In the genomic region with DNA sequence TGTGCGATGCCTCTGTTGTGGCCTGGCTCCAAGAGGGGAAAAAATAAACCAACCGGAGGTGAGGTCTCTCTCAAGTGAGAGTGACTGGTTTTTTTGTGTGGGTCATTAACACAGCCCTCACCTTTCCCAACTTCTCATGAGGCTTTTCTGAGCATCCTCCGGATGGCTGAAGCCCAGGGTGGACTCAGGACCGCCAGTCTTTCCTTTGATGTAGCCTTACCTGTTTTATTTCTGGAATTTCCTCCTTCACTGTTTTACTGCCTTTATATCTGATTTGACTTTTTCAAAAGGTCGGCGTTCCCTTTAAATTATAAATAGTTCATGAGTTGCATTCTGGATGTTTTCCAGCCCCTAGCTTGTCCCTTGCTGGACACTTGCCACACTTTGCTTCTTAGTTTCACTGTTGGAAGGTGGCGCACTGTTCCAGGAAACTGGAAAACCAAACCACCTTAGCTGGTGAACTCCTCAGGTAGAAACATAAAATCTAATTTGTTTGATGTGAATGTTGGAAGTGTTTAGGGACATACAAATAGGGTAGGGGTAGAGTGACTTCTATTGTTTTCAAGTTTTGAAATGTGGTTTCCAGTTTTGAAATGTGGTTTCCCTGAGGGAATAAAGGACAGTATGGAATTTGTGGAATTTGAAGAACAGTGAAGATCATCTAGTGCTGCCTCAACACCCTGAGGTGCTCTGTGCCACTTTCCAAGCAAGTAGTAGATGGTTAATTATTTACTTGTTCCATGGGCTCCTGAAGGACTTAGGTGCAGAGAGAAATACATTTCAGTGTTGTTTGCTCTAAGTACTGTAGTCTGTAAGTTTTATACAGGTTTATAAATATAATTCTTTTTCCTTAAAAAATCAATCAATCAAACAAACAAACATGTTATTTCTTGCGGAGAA, we compare ENCODE assay signal across 10 mouse cellular contexts. TPM values are rescaled to one million over a fixed set of nuclear protein-coding genes. Genes with fewer than 3 reads are reported as not detected.
DNase-seq lines count a peak whose midpoint lies in the region; ATAC-seq lines count a peak whose summit lies in the region.
"Had no signal": no experiment of that assay in that cellular context is flagged by ENCODE, and none has a peak within 500 bp of the region (broad histone marks: within the 10 kb centered on the region; RNA-seq: fewer than 3 reads in every experiment).

No protein-coding gene starts in this region.

- DNase-seq in heart, embryonic 10.5 days (ENCODE audit: low spot score), result no peak
- DNase-seq in adrenal gland, postnatal 36 days, result peak; percentile 46 to 68
- peak; percentile 33 to 58 for DNase-seq in kidney, postnatal 4 days
- DNase-seq in spleen, postnatal 36 days (ENCODE audit: low spot score in 2 of 2), result no peak
- no peak for DNase-seq in left cerebral cortex, postnatal 36 days (ENCODE audit: low spot score in 2 of 2)
- no peak for DNase-seq in thymus, postnatal 10 days (ENCODE audit: low spot score in 2 of 2)

- WGBS in heart, embryonic 13.5 days, result 55% methylated on average over 8 of the region's 8 CpGs
- WGBS in heart, embryonic 10.5 days, result 80% methylated on average over 8 of the region's 8 CpGs
- 43% methylated on average over 8 of the region's 8 CpGs for WGBS in heart, embryonic 15.5 days

- H3K4me2 ChIP-seq in heart, embryonic 13.5 days, result no peak overlapping the region
- no peak overlapping the region for H3K4me2 ChIP-seq in heart, embryonic 15.5 days

- no peak overlapping the region for H3K9ac ChIP-seq in heart, embryonic 13.5 days
- no peak overlapping the region for H3K9ac ChIP-seq in heart, embryonic 15.5 days
- H3K9ac ChIP-seq: neural tube, embryonic 13.5 days had no signal

- intact Hi-C loops in left cerebral cortex, postnatal 36 days (cut with DNase I), result no loop called here

- no peaks in the 10 kb centered on the region for H3K36me3 ChIP-seq in heart, embryonic 13.5 days
- H3K36me3 ChIP-seq in heart, embryonic 10.5 days, result no peaks in the 10 kb centered on the region
- H3K36me3 ChIP-seq in heart, embryonic 15.5 days, result no peaks in the 10 kb centered on the region
- H3K36me3 ChIP-seq: neural tube, embryonic 13.5 days had no signal

- H3K27ac ChIP-seq in heart, embryonic 13.5 days (replicated peaks), result peak overlapping the region; percentile 45
- no peak overlapping the region for H3K27ac ChIP-seq in heart, embryonic 10.5 days
- H3K27ac ChIP-seq in heart, embryonic 15.5 days, result peak overlapping the region; percentile 32

- ATAC-seq in heart, embryonic 13.5 days (ENCODE audit: extremely low read depth, insufficient number of reproducible peaks, low FRiP score, low TSS enrichment), result no peak
- no peak for ATAC-seq in heart, embryonic 15.5 days (replicated peaks; ENCODE audit: insufficient number of reproducible peaks, insufficient read depth, low FRiP score, low read depth)

- no peak overlapping the region for H3K4me3 ChIP-seq in heart, embryonic 13.5 days
- no peak overlapping the region for H3K4me3 ChIP-seq in heart, embryonic 10.5 days
- no peak overlapping the region for H3K4me3 ChIP-seq in heart, embryonic 15.5 days
- H3K4me3 ChIP-seq: erythroblast, embryonic 14.5 days; neural tube, embryonic 13.5 days had no signal

- no peaks in the 10 kb centered on the region for H3K9me3 ChIP-seq in heart, embryonic 13.5 days
- no peaks in the 10 kb centered on the region for H3K9me3 ChIP-seq in heart, embryonic 10.5 days
- no peaks in the 10 kb centered on the region for H3K9me3 ChIP-seq in heart, embryonic 15.5 days (replicated peaks)
- H3K9me3 ChIP-seq: neural tube, embryonic 13.5 days had no signal

- peaks cover 24% of the 10 kb centered on the region for H3K4me1 ChIP-seq in heart, embryonic 13.5 days
- H3K4me1 ChIP-seq in heart, embryonic 10.5 days, result no peaks in the 10 kb centered on the region
- peaks cover 14% of the 10 kb centered on the region for H3K4me1 ChIP-seq in heart, embryonic 15.5 days (replicated peaks)

- H3K27me3 ChIP-seq in heart, embryonic 13.5 days (replicated peaks), result no peaks in the 10 kb centered on the region
- H3K27me3 ChIP-seq in heart, embryonic 10.5 days (ENCODE audit: insufficient read depth, poor library complexity, severe bottlenecking), result no peaks in the 10 kb centered on the region
- no peaks in the 10 kb centered on the region for H3K27me3 ChIP-seq in heart, embryonic 15.5 days
- H3K27me3 ChIP-seq: neural tube, embryonic 13.5 days had no signal

RNA-seq across cellular contexts. Expression of a gene that starts 19.7 kb away (rescaled TPM):
- polyA plus RNA-seq in heart, embryonic 13.5 days (2015; fragmentation: Nextera tagmentation; extraction: Ambion mirVana), result 0.71 and 1.1 TPM in 2 replicates
- polyA plus RNA-seq in heart, embryonic 10.5 days (2016; fragmentation: Nextera tagmentation; extraction: Ambion mirVana), result 0.06 and 0.39 TPM in 2 replicates
- total RNA-seq in adrenal gland, postnatal 36 days (2021), result 10 to 100 TPM; 16.2 to 19.6 TPM
- 1.5 and 3.4 TPM in 2 replicates for polyA plus RNA-seq in heart, embryonic 15.5 days (2015; fragmentation: Nextera tagmentation; extraction: Ambion mirVana)
- total RNA-seq in left cerebral cortex, postnatal 36 days (2021), result not detected
- polyA plus RNA-seq: erythroblast, embryonic 14.5 days had no signal

Comparison
In these comparisons a context has a peak if more than half of its experiments do, and no peak if none do; other contexts are left out.
1. DNase-seq: peak in adrenal gland, postnatal 36 days (2 of 2) and kidney, postnatal 4 days (2 of 2); none in heart, embryonic 10.5 days (single experiment), spleen, postnatal 36 days (0 of 2), left cerebral cortex, postnatal 36 days (0 of 2) and thymus, postnatal 10 days (0 of 2).